Mouse (Mus musculus): ENCODE data around the gene Gm20388. TPM values are rescaled to one million over a fixed set of nuclear protein-coding genes. Genes with fewer than 3 reads are reported as not detected.

Gene Gm20388
- total RNA-seq, 1 experiment = 27.0 TPM

DNA sequence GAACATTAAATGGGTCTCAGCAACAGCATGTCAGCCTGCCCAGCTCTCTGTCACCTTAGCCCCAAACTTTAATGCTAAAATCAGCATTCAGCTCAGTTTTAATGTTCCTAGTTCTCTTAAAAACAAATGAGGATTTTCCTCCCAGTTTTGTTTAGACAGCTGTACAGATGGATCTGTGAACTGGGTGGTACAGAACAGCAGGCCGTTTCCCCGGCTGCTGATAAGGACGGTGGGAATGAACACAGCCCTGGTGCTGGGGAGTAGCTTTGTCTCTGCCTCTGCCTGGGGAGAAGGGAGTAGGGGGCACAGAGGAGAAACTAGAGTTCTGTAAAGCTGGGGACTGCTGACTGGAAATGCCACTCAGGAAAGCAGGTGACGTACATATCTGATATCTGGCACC is 3821.7 kb downstream of the Gm20388 start:
- in situ Hi-C loops (cut with MboI; ENCODE audit: low sequenced_read_pairs in 2 of 2, unreplicated experiment in 2 of 2) = no loop called here
- Histone ChIP-seq H3K4me3 (ENCODE audit: insufficient read depth in 1 of 2, low read depth in 1 of 2, low read length in 2 of 2, poor library complexity in 1 of 2, severe bottlenecking in 1 of 2) (no peak overlapping the region), H3K4me1 (ENCODE audit: control insufficient read depth in 2 of 2, insufficient read depth in 2 of 2, low read length in 2 of 2, poor library complexity in 1 of 2) (peaks cover 2 to 6% of the 10 kb centered on the region in 2 experiments; a peak in 2 of 4 replicates), H3K36me3 (ENCODE audit: control insufficient read depth, insufficient read depth, low read length, poor library complexity, severe bottlenecking) (no peaks in the 10 kb centered on the region), H3K9me3 (ENCODE audit: control insufficient read depth, insufficient read depth, low read depth, low read length) (no peaks in the 10 kb centered on the region), H3K27ac (ENCODE audit: insufficient read depth, low read depth, low read length, poor library complexity, severe bottlenecking) (no peak overlapping the region), H3K9ac (ENCODE audit: insufficient read depth, low read depth, low read length, poor library complexity, severe bottlenecking) (no peak overlapping the region)
- TF ChIP-seq MAFK (IDR thresholded peaks at IDR 0.05; ENCODE audit: insufficient read depth, low read depth, low read length) = no peak
- no peak for TF ChIP-seq ZC3H11A (IDR thresholded peaks at IDR 0.05; ENCODE audit: borderline replicate concordance, low read depth, low read length)
- TF ChIP-seq ZNF384 (IDR thresholded peaks at IDR 0.05; ENCODE audit: low read depth, low read length) = no peak
- TF ChIP-seq CHD2 (IDR thresholded peaks at IDR 0.05; ENCODE audit: low read depth, low read length) = no peak
- no peak for TF ChIP-seq HCFC1 (IDR thresholded peaks at IDR 0.05; ENCODE audit: borderline replicate concordance, insufficient read depth, low read length)
- no peak for DNase-seq (ENCODE audit: low read depth, low spot score)

- peaks cover 1 to 2% of the 10 kb centered on the region in 2 experiments; a peak in 2 of 4 replicates for H3K4me1 ChIP-seq (ENCODE audit: control insufficient read depth in 2 of 2, insufficient read depth in 2 of 2, low read length in 2 of 2, poor library complexity in 1 of 2)
These were observed 3823.8 kb downstream of the Gm20388 start for GRCm38 (mm10) chr8:123734486-123734885.

DNA sequence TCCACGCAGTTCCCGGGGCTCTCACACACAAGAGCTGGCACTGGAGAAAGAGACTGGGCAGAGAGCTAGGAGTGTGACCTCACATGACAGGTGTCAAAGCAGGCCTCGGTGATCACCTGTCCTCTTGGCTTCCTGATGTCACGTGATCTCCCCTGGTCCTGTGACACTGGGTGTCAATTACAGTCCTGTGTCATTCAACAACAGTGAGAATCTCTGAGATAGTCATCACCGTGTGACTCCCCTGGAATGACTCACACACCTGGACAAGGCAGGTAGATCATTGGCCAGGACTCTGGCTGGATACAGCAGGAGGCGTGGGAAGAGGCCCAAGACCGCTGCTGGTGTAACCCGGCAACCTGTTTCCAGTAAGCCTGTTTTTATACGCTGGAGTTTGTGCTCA is 3826.3 kb downstream of the Gm20388 start:
- TF ChIP-seq CHD2 (IDR thresholded peaks at IDR 0.05; ENCODE audit: low read depth, low read length) (no peak), HCFC1 (IDR thresholded peaks at IDR 0.05; ENCODE audit: borderline replicate concordance, insufficient read depth, low read length) (no peak), ZC3H11A (IDR thresholded peaks at IDR 0.05; ENCODE audit: borderline replicate concordance, low read depth, low read length) (no peak), ZNF384 (IDR thresholded peaks at IDR 0.05; ENCODE audit: low read depth, low read length) (no peak)
- Histone ChIP-seq H3K9me3 (ENCODE audit: control insufficient read depth, insufficient read depth, low read depth, low read length) (no peaks in the 10 kb centered on the region), H3K4me3 (ENCODE audit: insufficient read depth in 1 of 2, low read depth in 1 of 2, low read length in 2 of 2, poor library complexity in 1 of 2, severe bottlenecking in 1 of 2) (no peak overlapping the region), H3K27ac (ENCODE audit: insufficient read depth, low read depth, low read length, poor library complexity, severe bottlenecking) (no peak overlapping the region), H3K9ac (ENCODE audit: insufficient read depth, low read depth, low read length, poor library complexity, severe bottlenecking) (no peak overlapping the region), H3K4me1 (ENCODE audit: control insufficient read depth in 2 of 2, insufficient read depth in 2 of 2, low read length in 2 of 2, poor library complexity in 1 of 2) (no peaks in the 10 kb centered on the region; a peak in 1 of 4 replicates), H3K36me3 (ENCODE audit: control insufficient read depth, insufficient read depth, low read length, poor library complexity, severe bottlenecking) (no peaks in the 10 kb centered on the region)
- no peak for DNase-seq (ENCODE audit: low read depth, low spot score)
- in situ Hi-C loops (cut with MboI; ENCODE audit: low sequenced_read_pairs in 2 of 2, unreplicated experiment in 2 of 2) = no loop called here

More at GRCm38 (mm10) chr8:123734486-123734885, 3823.8 kb downstream of the Gm20388 start:
- TF ChIP-seq MAFK (IDR thresholded peaks at IDR 0.05; ENCODE audit: insufficient read depth, low read depth, low read length) = no peak
- TF ChIP-seq ZNF384 (IDR thresholded peaks at IDR 0.05; ENCODE audit: low read depth, low read length) = no peak
- Histone ChIP-seq H3K36me3 (ENCODE audit: control insufficient read depth, insufficient read depth, low read length, poor library complexity, severe bottlenecking) (no peaks in the 10 kb centered on the region), H3K27ac (ENCODE audit: insufficient read depth, low read depth, low read length, poor library complexity, severe bottlenecking) (no peak overlapping the region), H3K9me3 (ENCODE audit: control insufficient read depth, insufficient read depth, low read depth, low read length) (no peaks in the 10 kb centered on the region), H3K4me3 (ENCODE audit: insufficient read depth in 1 of 2, low read depth in 1 of 2, low read length in 2 of 2, poor library complexity in 1 of 2, severe bottlenecking in 1 of 2) (no peak overlapping the region), H3K9ac (ENCODE audit: insufficient read depth, low read depth, low read length, poor library complexity, severe bottlenecking) (no peak overlapping the region)
- no peak for DNase-seq (ENCODE audit: low read depth, low spot score)
- in situ Hi-C loops (cut with MboI; ENCODE audit: low sequenced_read_pairs in 2 of 2, unreplicated experiment in 2 of 2) = no loop called here

- in situ Hi-C loops (cut with MboI; ENCODE audit: low sequenced_read_pairs in 2 of 2, unreplicated experiment in 2 of 2) = no loop called here
- Histone ChIP-seq H3K4me1 (ENCODE audit: control insufficient read depth in 2 of 2, insufficient read depth in 2 of 2, low read length in 2 of 2, poor library complexity in 1 of 2) (no peaks in the 10 kb centered on the region; a peak in 1 of 4 replicates), H3K9me3 (ENCODE audit: control insufficient read depth, insufficient read depth, low read depth, low read length) (no peaks in the 10 kb centered on the region), H3K36me3 (ENCODE audit: control insufficient read depth, insufficient read depth, low read length, poor library complexity, severe bottlenecking) (no peaks in the 10 kb centered on the region), H3K4me3 (ENCODE audit: insufficient read depth in 1 of 2, low read depth in 1 of 2, low read length in 2 of 2, poor library complexity in 1 of 2, severe bottlenecking in 1 of 2) (no peak overlapping the region), H3K27ac (ENCODE audit: insufficient read depth, low read depth, low read length, poor library complexity, severe bottlenecking) (no peak overlapping the region), H3K9ac (ENCODE audit: insufficient read depth, low read depth, low read length, poor library complexity, severe bottlenecking) (no peak overlapping the region)
- TF ChIP-seq MAFK (IDR thresholded peaks at IDR 0.05; ENCODE audit: insufficient read depth, low read depth, low read length) (no peak), ZNF384 (IDR thresholded peaks at IDR 0.05; ENCODE audit: low read depth, low read length) (no peak), CHD2 (IDR thresholded peaks at IDR 0.05; ENCODE audit: low read depth, low read length) (no peak), HCFC1 (IDR thresholded peaks at IDR 0.05; ENCODE audit: borderline replicate concordance, insufficient read depth, low read length) (no peak), ZC3H11A (IDR thresholded peaks at IDR 0.05; ENCODE audit: borderline replicate concordance, low read depth, low read length) (no peak)
- no peak for DNase-seq (ENCODE audit: low read depth, low spot score)
These were observed 3829.6 kb downstream of the Gm20388 start for GRCm38 (mm10) chr8:123740263-123740662.

GRCm38 (mm10) chr8:123741232-123741631 is 3830.6 kb downstream of the Gm20388 start:
- in situ Hi-C loops (cut with MboI; ENCODE audit: low sequenced_read_pairs in 2 of 2, unreplicated experiment in 2 of 2) = no loop called here
- H3K9ac ChIP-seq (ENCODE audit: insufficient read depth, low read depth, low read length, poor library complexity, severe bottlenecking) = no peak overlapping the region

More at GRCm38 (mm10) chr8:123741232-123741631, 3830.6 kb downstream of the Gm20388 start:
- no peak for TF ChIP-seq HCFC1 (IDR thresholded peaks at IDR 0.05; ENCODE audit: borderline replicate concordance, insufficient read depth, low read length)
- no peak for TF ChIP-seq ZC3H11A (IDR thresholded peaks at IDR 0.05; ENCODE audit: borderline replicate concordance, low read depth, low read length)
- H3K36me3 ChIP-seq (ENCODE audit: control insufficient read depth, insufficient read depth, low read length, poor library complexity, severe bottlenecking) = no peaks in the 10 kb centered on the region
- H3K4me1 ChIP-seq (ENCODE audit: control insufficient read depth in 2 of 2, insufficient read depth in 2 of 2, low read length in 2 of 2, poor library complexity in 1 of 2) = peaks cover 0 to 2% of the 10 kb centered on the region in 2 experiments; a peak in 1 of 4 replicates
- DNase-seq (ENCODE audit: low read depth, low spot score) = no peak
- no peak overlapping the region for H3K4me3 ChIP-seq (ENCODE audit: insufficient read depth in 1 of 2, low read depth in 1 of 2, low read length in 2 of 2, poor library complexity in 1 of 2, severe bottlenecking in 1 of 2)
- no peaks in the 10 kb centered on the region for H3K9me3 ChIP-seq (ENCODE audit: control insufficient read depth, insufficient read depth, low read depth, low read length)
- no peak overlapping the region for H3K27ac ChIP-seq (ENCODE audit: insufficient read depth, low read depth, low read length, poor library complexity, severe bottlenecking)
